Mouse (Mus musculus) erythroblast, embryonic 14.5 days (primary cell): ENCODE measurements around the gene Bptf.

Experiments
- GATA1 ChIP-seq: IDR thresholded peaks from 2 replicates; pipeline ENCODE4 v1.6.1; 2012; ENCODE audit warnings: low read length, inconsistent platforms, mixed read lengths
- TAL1 ChIP-seq: IDR thresholded peaks from 3 replicates; pipeline ENCODE4 v1.6.1; 2012; ENCODE audit warnings: low read length, inconsistent platforms, mixed read lengths

DNA sequence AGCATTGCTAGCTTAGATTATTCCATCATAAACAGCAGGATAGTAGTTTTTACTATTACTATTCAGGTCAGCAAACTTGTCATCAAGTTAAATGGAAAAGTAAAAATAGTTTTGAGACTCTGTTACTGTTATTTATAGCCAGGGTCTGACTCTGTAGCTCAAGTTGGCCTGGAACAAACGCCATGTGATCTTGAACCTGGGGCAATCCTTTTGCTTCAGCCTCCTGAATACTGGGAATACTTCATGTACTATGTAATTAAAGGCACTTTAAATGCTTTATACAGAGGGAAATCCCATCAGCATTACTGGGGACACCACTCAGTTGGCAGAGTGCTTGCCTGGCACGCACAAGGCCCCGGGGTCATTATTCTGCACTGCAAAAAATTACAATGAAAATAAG is 68.9 kb downstream of the Bptf start:
- TF ChIP-seq TAL1 (no peak), GATA1 (no peak)
